Mouse (Mus musculus) midbrain, embryonic 12.5 days (tissue): ENCODE data around the gene Ntm. TPM values are rescaled to one million over a fixed set of nuclear protein-coding genes. Genes with fewer than 3 reads are reported as not detected.

ENCODE experiments used
- ATAC-seq: fragments of 200-750 bp; cut with Nextera tagmentation; 2 replicates; pipeline ENCODE4 v1.8.0; 2017; ENCODE audit warnings: low read depth, moderate TSS enrichment, moderate library complexity; ENCODE audit not compliant: low FRiP score
- H3K27ac ChIP-seq: fragments of 300-500 bp; sonication (generic); replicated peaks from 2 replicates; pipeline ENCODE4 v1.5.1; 2016; ENCODE audit warnings: mild to moderate bottlenecking
- H3K27me3 ChIP-seq: fragments of 300-500 bp; sonication (generic); 2 replicates; pipeline ENCODE4 v1.6.1; 2016; ENCODE audit warnings: mild to moderate bottlenecking
- H3K36me3 ChIP-seq: fragments of 300-500 bp; sonication (generic); 2 replicates; pipeline ENCODE4 v1.6.1; 2016
- H3K4me1 ChIP-seq: fragments of 300-500 bp; sonication (generic); 2 replicates; pipeline ENCODE4 v1.6.1; 2016
- H3K4me2 ChIP-seq: fragments of 300-500 bp; sonication (generic); replicated peaks from 2 replicates; pipeline ENCODE4 v1.6.1; 2016; ENCODE audit warnings: mild to moderate bottlenecking, moderate library complexity
- H3K4me3 ChIP-seq: fragments of 300-500 bp; sonication (generic); 2 replicates; pipeline ENCODE4 v1.5.1; 2016; ENCODE audit warnings: mild to moderate bottlenecking
- H3K9ac ChIP-seq: fragments of 300-500 bp; sonication (generic); replicated peaks from 2 replicates; pipeline ENCODE4 v1.6.1; 2016; ENCODE audit warnings: mild to moderate bottlenecking, moderate library complexity
- H3K9me3 ChIP-seq: fragments of 300-500 bp; sonication (generic); 2 replicates; pipeline ENCODE4 v1.6.1; 2016; ENCODE audit warnings: mild to moderate bottlenecking
- WGBS: fragments of 180-500 bp; shearing (Covaris S2); methylation state at CpG from one replicate; pipeline ENCODE4 v1.1.7; 2016; 5-methylcytosine and 5-hydroxymethylcytosine counted together
- polyA plus RNA-seq: library from polyadenylated mRNA; unstranded; fragments of >200 nt; fragmentation: Nextera tagmentation; extraction: Ambion mirVana; gene quantifications from 2 replicates; pipeline ENCODE4 v1.2.1, GENCODE M21; 2016

Gene Ntm
- polyA plus RNA-seq, 1 experiment from 2014 or later = 39.0 TPM

- 0 out of 2 replicates have a peak, but pooled peaks have one; percentile 28 for ATAC-seq
- no peaks in the 10 kb centered on the region for H3K9me3 ChIP-seq
- H3K36me3 ChIP-seq = no peaks in the 10 kb centered on the region
- no peak overlapping the region for H3K4me3 ChIP-seq
- no peak overlapping the region for H3K4me2 ChIP-seq
- peak overlapping the region; percentile 68 for H3K27ac ChIP-seq
- 35% methylated on average over 2 of the region's 2 CpGs for WGBS
- peaks cover 40% of the 10 kb centered on the region for H3K4me1 ChIP-seq
- peaks cover 8% of the 10 kb centered on the region; the same call in 1 of the 2 replicates for H3K27me3 ChIP-seq
- no peak overlapping the region for H3K9ac ChIP-seq
Measured at GRCm38 (mm10) chr9:29833781-29834180, 129.2 kb downstream of the Ntm start.

DNA sequence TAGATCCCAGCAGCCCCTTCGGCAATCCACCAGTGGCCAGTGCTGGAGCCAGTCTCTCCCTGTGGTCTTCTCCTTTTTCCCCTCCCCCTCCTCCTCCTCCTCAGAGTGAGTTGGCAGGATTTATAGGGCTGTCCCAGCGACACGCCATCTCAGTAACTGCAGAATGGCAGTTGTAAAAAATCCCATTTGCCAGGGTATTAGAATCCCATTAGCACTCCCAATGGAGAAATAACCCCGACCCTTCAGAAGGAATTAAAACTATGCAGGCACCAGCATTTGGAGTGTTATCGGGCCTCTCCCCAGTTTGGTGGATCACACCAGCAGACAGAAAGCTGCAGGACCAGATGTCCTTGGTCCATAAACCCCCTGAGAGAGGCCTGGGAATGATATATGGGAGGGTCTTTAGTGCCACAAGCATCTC is 135.7 kb downstream of the Ntm start:
- no peak overlapping the region for H3K9ac ChIP-seq
- WGBS = 41% methylated on average over 5 of the region's 5 CpGs
- H3K27ac ChIP-seq = no peak overlapping the region
- peaks cover 6% of the 10 kb centered on the region for H3K4me1 ChIP-seq
- peaks cover 5% of the 10 kb centered on the region; the same call in 1 of the 2 replicates for H3K27me3 ChIP-seq
- H3K4me2 ChIP-seq = no peak overlapping the region
- H3K4me3 ChIP-seq = no peak overlapping the region
- no peaks in the 10 kb centered on the region for H3K9me3 ChIP-seq
- no peak for ATAC-seq
- no peaks in the 10 kb centered on the region for H3K36me3 ChIP-seq

- no peak overlapping the region for H3K4me2 ChIP-seq
- 56% methylated on average over 5 of the region's 5 CpGs for WGBS
Measured at GRCm38 (mm10) chr9:29825236-29825635, 137.7 kb downstream of the Ntm start.

GRCm38 (mm10) chr9:29823716-29824115 is 139.2 kb downstream of the Ntm start:
- ATAC-seq = no peak
- no peak overlapping the region for H3K4me3 ChIP-seq
- H3K9me3 ChIP-seq = no peaks in the 10 kb centered on the region
- H3K4me1 ChIP-seq = no peaks in the 10 kb centered on the region
- no peak overlapping the region for H3K9ac ChIP-seq
- no peaks in the 10 kb centered on the region for H3K27me3 ChIP-seq
- H3K27ac ChIP-seq = no peak overlapping the region
- H3K4me2 ChIP-seq = no peak overlapping the region
- H3K36me3 ChIP-seq = no peaks in the 10 kb centered on the region
- WGBS = 80% methylated on average over 4 of the region's 4 CpGs

More at GRCm38 (mm10) chr9:29825236-29825635, 137.7 kb downstream of the Ntm start:
- H3K9ac ChIP-seq = no peak overlapping the region
- H3K9me3 ChIP-seq = no peaks in the 10 kb centered on the region
- no peaks in the 10 kb centered on the region for H3K36me3 ChIP-seq
- H3K4me3 ChIP-seq = no peak overlapping the region
- H3K27me3 ChIP-seq = peaks cover 4% of the 10 kb centered on the region; the same call in 1 of the 2 replicates
- H3K27ac ChIP-seq = no peak overlapping the region
- 0 out of 2 replicates have a peak, but pooled peaks cover 3% of the 10 kb centered on the region for H3K4me1 ChIP-seq
- ATAC-seq = no peak

DNA sequence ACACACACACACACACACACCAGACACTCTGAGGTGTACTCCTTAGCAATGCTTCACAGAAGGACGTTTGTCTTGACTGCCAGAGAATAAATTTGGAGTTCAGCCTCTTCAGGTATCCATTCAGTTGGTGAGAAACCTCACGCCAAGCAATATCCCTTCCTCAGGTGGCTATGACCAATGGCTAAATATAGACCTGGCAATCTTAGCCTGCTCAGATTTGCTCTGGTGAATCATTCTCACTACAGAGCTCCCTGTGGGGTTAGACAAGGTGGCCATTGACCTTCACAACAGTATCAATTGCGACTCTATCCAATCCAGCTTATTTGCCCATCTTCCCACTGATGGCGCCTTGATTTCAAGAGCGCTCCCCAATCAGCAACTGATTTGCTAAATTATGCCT is 150.3 kb downstream of the Ntm start:
- 88% methylated on average over 5 of the region's 5 CpGs for WGBS
- Histone ChIP-seq H3K36me3 (no peaks in the 10 kb centered on the region), H3K4me3 (no peak overlapping the region)

GRCm38 (mm10) chr9:29806790-29807189 is 156.2 kb downstream of the Ntm start:
- WGBS = 28% methylated on average over 3 of the region's 3 CpGs
- Histone ChIP-seq H3K9ac (no peak overlapping the region), H3K9me3 (no peaks in the 10 kb centered on the region), H3K4me3 (no peak overlapping the region), H3K4me2 (no peak overlapping the region), H3K27me3 (no peaks in the 10 kb centered on the region), H3K27ac (no peak overlapping the region), H3K36me3 (no peaks in the 10 kb centered on the region), H3K4me1 (peaks cover 33% of the 10 kb centered on the region)
- ATAC-seq = no peak

More for the DNA sequence above, 150.3 kb downstream of the Ntm start:
- no peak for ATAC-seq
- H3K4me1 ChIP-seq = peaks cover 12% of the 10 kb centered on the region
- no peak overlapping the region for H3K27ac ChIP-seq
- H3K4me2 ChIP-seq = no peak overlapping the region
- H3K27me3 ChIP-seq = no peaks in the 10 kb centered on the region
- no peaks in the 10 kb centered on the region for H3K9me3 ChIP-seq
- H3K9ac ChIP-seq = no peak overlapping the region

- no peak for ATAC-seq
- no peaks in the 10 kb centered on the region for H3K36me3 ChIP-seq
- H3K4me3 ChIP-seq = no peak overlapping the region
- H3K4me1 ChIP-seq = peaks cover 30% of the 10 kb centered on the region
- H3K9me3 ChIP-seq = no peaks in the 10 kb centered on the region
- 0 out of 2 replicates have a peak overlapping the region, but pooled peaks have one; percentile 20 for H3K27ac ChIP-seq
- 91% methylated on average over 9 of the region's 9 CpGs for WGBS
- H3K4me2 ChIP-seq = no peak overlapping the region
- H3K9ac ChIP-seq = no peak overlapping the region
- no peaks in the 10 kb centered on the region for H3K27me3 ChIP-seq
Measured at GRCm38 (mm10) chr9:29804483-29804882, 158.5 kb downstream of the Ntm start.

DNA sequence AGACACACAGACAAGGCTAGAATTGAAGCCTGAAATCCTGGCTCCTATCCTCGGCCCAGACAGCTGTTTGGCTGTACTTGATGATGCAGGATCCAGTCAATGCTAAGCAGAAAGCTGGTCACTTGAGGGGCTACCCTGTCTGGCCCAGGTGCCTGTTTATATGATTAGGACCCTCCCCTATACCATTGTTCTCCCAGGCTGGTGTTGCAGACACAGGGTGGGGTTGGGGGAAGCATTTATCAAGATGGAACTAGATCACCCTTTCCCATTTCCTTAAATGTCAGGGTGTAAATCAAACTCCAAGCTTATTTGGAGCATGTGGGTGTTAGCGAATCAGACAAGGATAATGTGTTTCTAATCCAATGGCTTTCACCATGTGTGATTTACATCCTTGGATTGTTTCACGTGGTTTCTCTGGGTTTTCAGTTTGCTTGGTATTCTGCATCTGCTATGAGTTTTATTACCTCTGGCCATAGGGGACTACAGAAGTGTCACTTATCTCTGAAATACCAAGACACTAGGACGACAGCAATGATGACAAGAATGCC is 159.1 kb downstream of the Ntm start:
- WGBS = 42% methylated on average over 4 of the region's 4 CpGs
- no peak for ATAC-seq
- Histone ChIP-seq H3K27me3 (no peaks in the 10 kb centered on the region), H3K27ac (peak overlapping the region; percentile 84), H3K4me3 (no peak overlapping the region), H3K9ac (no peak overlapping the region), H3K36me3 (no peaks in the 10 kb centered on the region), H3K4me1 (peaks cover 30% of the 10 kb centered on the region), H3K4me2 (no peak overlapping the region), H3K9me3 (no peaks in the 10 kb centered on the region)

- Histone ChIP-seq H3K27ac (peak overlapping the region; percentile 84), H3K4me3 (no peak overlapping the region), H3K9ac (0 out of 2 replicates have a peak overlapping the region, but pooled peaks have one; percentile 20), H3K27me3 (no peaks in the 10 kb centered on the region), H3K36me3 (no peaks in the 10 kb centered on the region), H3K4me1 (peaks cover 30% of the 10 kb centered on the region), H3K9me3 (no peaks in the 10 kb centered on the region), H3K4me2 (peak overlapping the region; percentile 37)
- 13% methylated on average over 12 of the region's 12 CpGs for WGBS
- ATAC-seq = peak; percentile 69
Measured at GRCm38 (mm10) chr9:29802990-29803737, 159.8 kb downstream of the Ntm start.

DNA sequence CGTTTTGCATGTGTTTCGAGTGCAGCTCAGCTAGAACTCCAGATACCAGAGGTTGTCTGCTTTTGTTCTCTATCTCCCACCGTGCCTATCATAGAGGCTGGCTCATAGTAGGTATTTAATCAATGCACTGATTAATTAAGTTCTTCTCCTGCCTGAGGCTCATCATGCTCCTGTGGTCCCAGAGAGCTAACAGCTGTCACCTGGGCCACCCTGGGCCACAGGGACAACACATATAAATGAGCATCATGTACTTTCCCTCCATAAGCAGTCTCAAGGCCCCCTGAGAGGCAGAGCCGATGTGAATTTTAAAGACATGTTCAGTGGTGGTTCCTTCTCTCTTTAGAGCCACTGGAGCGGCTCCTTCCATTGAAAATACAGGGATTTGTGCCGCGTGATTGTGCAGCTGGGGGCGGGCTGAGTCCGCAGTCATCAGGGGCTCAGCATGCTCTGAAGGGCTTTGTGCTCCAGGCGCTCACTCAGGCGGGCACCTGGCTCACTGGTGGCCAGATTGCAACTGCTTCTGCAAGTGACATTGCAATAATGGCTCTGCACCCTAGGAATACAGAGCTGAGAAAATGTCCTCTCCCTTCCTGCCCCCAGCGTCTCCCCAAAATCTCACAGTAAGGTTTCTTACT is 160.8 kb downstream of the Ntm start:
- H3K36me3 ChIP-seq = no peaks in the 10 kb centered on the region
- no peak overlapping the region for H3K9ac ChIP-seq
- no peaks in the 10 kb centered on the region for H3K9me3 ChIP-seq
- H3K27me3 ChIP-seq = 0 out of 2 replicates have a peak, but pooled peaks cover 2% of the 10 kb centered on the region
- peak overlapping the region; percentile 84 for H3K27ac ChIP-seq
- peak overlapping the region; percentile 37 for H3K4me2 ChIP-seq
- ATAC-seq = peak; percentile 87
- peaks cover 30% of the 10 kb centered on the region for H3K4me1 ChIP-seq
- H3K4me3 ChIP-seq = no peak overlapping the region
- WGBS = 8% methylated on average over 12 of the region's 12 CpGs

GRCm38 (mm10) chr9:29796281-29796680 is 166.7 kb downstream of the Ntm start:
- 76% methylated on average over 4 of the region's 4 CpGs for WGBS

More at GRCm38 (mm10) chr9:29796281-29796680, 166.7 kb downstream of the Ntm start:
- Histone ChIP-seq H3K4me3 (no peak overlapping the region), H3K4me2 (no peak overlapping the region), H3K4me1 (peaks cover 2% of the 10 kb centered on the region; the same call in 1 of the 2 replicates), H3K9me3 (no peaks in the 10 kb centered on the region), H3K36me3 (no peaks in the 10 kb centered on the region), H3K27ac (no peak overlapping the region), H3K9ac (no peak overlapping the region), H3K27me3 (0 out of 2 replicates have a peak, but pooled peaks cover 2% of the 10 kb centered on the region)
- no peak for ATAC-seq
